Mouse (Mus musculus): ENCODE data around the gene Fgf8.

The Fgf8 gene

GRCm38 (mm10) chr19:45748206-45748605 lies 5.5 kb upstream of the Fgf8 start:
- no peak for DNase-seq

- peak; percentile 73 to 93 for DNase-seq
Observed at GRCm38 (mm10) chr19:45747028-45747867, 4.5 kb upstream of the Fgf8 start.

DNA sequence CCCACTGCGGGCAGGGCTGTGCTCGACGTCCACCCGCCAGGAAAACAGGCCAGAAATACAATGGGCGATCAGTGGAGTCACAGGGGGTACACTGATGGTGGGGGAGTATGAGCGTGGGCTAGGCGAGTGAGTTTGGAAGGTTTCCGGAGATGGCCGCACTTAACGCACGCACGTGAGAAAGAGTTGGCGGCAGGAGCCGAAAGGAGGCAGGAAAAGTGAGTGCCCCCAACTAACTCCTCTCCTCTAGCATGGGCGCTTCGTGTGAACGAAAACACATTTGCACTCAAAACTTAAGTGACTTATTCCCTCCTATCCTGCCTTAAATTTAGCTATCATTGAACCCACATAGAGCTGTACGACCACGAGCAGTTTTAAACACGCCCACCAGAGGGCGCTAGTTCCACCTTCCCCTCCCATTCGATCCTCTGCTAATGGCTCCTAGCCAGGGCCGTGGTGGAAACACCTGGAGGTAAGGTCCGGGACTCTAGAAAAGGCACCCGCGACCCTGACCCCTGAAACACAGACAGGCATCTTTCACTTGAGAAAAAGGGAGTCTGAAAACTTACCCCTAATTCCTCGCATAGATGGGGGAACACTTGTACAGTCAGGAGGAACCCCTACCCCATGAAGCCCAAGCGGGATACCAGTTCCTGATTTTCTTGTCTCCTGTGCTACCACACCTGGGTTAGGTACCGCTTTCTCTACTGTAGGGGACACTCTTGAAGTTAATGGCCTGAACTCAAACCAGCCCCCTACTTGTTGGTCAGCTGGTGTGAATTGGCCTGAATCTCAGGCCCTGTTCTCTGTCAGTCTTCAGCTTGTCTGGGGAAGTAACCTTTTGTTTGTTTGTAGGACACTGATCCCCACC lies 3.7 kb upstream of the Fgf8 start:
- DNase-seq: peak; percentile 64 to 85

GRCm38 (mm10) chr19:45745344-45746152 lies 2.8 kb upstream of the Fgf8 start:
- no peak for DNase-seq

GRCm38 (mm10) chr19:45743619-45744018 lies 904 bp upstream of the Fgf8 start:
- no peak for DNase-seq

DNA sequence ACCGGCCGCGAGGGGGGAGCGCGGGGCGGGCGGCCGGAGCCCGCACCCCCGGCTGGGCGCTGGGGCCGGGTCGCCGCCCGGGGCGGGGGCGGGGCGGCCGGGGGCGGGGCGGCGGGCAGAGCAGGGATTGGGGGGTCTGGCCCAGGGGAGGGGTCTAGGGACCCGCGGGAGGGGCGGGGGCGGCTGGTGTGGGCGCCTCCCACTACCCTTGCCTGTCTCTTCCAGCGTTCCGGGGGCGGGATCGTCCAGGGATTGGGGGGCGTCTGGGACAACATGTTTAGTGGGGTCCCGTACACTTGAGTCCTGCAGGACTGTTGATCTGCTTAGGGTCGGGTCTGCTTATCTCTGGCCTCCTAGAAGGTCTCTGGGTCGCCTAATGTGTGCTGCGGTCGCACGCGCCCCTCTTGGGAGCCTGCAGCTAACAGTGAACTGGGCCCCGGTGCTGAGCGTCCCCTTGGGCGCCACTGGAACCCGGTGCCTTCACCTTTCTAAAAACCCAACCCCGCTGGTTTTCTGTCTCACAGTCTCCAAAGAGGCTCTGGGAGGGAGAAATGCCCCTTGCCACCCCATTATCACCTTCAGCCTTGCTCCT lies 365 bp upstream of the Fgf8 start:
- no peak for DNase-seq

DNA sequence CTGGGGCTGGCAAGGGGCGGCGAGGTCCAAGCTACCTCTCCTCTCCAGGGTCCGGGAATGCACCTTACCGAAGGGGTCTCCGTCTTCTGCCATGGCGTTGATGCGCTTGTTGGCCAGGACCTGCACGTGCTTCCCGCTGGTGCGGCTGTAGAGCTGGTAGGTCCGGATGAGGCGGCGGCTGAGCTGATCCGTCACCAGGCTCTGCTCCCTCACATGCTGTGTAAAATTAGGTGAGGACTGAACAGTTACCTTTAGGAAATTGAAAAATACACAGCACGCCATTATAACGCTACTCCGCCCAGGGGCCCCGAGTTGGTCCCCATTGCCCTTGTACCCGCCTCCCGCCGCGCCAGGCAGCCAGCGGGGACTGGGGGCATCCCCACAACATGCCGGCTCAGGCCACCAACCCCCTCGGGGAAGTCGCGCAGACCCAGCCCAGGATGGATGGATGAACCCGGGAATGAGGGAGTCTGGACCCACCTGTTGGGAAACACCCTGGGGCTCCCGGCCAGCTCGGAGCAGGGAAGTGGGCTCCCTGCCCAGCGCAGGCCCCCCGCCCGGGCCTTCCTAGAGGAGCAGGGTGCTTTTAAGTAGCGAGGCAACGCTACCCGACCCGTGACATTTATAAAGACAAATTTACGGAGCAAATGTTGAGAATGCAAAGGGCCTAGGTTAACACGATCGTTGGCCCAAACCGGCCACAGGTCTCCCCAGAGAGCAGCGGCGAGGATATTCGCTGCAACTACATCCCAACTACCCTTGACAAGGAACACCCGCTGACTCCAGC lies 1.1 kb downstream of the Fgf8 start:
- no peak for DNase-seq

- DNase-seq: no peak
Observed at GRCm38 (mm10) chr19:45740817-45741216, 1.9 kb downstream of the Fgf8 start.

- no peak for DNase-seq
Observed at GRCm38 (mm10) chr19:45740233-45740632, 2.5 kb downstream of the Fgf8 start.

DNA sequence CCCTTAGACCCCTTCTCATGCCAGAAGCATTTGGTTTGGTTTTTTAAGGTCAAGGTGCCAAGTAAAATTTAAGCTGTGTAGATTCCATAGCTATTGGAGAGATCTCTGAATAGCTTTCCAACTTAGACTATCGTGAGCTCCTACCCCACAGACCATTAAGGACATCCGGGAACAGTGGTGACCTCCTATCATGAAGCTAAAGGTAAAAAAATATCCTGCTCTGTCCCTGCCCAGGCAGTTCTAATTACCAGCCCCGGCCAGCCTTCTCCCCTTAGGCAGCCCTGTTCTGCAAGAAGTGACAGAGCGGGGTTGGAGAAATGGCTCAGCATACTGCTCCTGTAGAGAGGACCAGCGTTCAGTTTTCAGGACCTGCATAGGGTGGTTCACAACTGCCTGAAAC lies 4.2 kb downstream of the Fgf8 start:
- DNase-seq: no peak

DNA sequence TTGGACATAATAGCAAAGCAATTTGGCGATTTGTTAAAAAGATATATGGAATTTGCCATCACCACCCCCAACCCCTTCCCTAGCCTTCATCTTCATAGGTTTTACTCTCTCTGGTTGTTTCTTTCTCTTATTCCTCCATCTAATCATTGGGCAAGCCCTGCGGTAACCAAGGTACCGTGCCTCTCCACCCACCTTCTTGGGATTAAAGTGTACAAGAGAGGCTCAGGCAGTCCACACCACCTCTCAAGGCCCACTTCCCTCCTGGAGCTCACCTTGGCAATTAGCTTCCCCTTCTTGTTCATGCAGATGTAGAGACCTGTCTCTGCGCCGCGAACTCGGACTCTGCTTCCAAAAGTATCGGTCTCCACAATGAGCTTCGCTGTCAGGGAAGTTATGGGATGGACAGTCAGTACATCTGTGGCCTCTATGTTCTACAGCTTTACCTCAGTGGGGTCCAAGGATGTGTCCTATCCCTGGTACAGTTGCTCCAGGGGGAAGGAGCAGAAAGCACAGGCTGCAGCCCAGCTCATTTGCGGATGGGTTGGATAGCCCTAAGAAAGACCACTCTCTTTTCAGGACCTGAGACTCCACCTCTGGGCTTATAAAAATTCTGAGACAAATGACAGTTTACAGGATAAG lies 4.8 kb downstream of the Fgf8 start:
- no peak for DNase-seq

DNA sequence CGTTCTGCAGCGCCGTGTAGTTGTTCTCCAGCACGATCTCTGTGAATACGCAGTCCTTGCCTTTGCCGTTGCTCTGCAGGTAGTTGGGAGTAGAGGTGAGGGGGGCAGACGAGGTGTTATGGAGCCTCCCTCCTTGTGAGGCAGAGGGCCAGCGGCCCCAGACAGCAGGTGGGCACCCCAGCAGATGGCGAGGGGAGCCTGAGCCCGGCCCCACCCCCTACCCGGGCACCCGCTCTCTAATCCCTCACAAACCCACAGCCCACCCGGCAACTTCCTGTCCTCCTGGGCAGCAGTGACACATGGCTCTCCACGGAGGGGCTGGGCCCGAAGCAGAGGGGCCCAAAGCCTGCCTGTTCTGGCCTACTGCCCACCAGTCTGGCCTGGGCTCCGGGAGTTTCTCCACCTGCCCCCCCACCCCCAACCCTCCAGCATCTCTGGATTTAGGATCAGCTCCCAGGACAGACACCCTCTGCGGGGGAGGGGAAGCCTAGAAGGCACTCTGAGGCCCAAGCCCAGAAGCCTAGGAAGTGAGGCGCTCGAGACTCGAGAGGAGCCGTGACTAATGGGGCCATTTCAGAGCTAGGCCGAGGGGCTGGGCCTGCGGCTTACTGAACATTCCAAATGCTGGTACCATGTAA lies 5.4 kb downstream of the Fgf8 start:
- no peak for DNase-seq

DNA sequence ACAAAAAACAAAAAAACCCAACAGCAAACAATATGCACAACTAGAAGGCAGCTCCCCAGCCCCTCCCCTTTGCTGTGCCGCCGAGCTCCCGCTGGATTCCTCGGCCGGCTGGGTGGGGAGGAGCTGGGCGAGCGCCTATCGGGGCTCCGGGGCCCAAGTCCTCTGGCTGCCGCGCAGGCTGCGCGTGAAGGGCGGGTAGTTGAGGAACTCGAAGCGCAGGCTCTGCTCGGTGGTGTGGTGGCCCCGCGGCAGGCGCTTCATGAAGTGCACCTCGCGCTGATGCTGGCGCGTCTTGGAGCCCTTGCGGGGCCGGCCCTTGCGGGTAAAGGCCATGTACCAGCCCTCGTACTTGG lies 5.9 kb downstream of the Fgf8 start:
- DNase-seq: peak in 1 of 2 experiments; percentile 35

DNA sequence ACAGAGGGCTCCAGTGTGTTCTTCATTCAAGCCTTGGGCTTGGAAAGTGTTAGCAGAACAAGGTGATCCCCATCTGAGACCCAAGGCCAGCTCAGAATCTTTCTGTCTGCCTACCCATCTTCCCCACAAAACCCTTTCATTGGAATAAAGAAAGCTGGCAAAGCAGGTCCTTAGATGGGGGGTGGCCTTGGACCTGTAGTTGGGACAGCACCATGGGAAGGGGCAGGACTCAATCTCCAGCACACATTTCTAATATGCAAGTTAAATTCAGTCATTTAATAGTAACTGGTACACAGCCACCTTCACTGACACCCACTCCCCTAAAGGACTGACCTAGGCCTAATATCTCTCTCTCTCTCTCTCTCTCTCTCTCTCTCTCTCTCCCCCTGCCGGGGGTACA lies 6.5 kb downstream of the Fgf8 start:
- no peak for DNase-seq

DNA sequence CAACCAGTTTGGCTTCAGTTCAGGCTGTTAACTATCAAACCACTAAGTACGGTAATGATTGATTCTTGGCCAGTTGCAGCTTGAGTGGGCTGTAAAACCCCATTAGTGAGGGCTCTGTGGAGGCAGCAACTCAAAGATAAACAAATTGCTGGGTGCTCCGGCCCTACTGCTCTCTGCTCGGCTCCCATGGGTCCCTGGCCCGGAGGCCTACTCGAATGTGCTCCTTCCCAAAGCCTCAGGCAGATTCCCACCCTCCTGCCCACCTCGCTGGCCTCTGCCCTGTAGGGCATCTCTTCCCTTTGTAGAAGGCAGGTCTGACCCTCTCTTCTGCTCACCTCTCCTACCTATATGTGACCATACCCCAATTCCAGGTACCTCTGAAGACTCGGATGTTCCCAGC lies 8.0 kb downstream of the Fgf8 start:
- DNase-seq: no peak

DNA sequence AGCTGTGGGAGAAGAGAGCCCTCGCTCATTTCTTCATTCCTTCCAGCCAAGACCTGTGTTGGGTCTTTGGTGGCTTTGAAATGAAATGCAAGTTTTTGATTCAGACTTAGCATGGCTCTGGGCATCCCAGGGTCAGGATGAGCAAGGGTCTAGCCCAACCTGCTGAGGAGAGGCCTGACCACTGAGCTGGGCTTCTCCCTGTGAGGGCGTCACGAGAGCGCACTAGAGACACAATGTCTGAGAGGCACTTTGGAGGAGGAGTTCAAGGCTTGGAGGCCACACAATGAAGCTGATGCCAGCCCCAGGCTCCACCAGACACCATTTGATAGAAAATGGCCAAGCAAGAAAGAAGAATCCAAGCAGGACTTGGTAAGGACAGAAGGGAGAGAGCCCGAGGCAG lies 8.5 kb downstream of the Fgf8 start:
- no peak for DNase-seq

DNA sequence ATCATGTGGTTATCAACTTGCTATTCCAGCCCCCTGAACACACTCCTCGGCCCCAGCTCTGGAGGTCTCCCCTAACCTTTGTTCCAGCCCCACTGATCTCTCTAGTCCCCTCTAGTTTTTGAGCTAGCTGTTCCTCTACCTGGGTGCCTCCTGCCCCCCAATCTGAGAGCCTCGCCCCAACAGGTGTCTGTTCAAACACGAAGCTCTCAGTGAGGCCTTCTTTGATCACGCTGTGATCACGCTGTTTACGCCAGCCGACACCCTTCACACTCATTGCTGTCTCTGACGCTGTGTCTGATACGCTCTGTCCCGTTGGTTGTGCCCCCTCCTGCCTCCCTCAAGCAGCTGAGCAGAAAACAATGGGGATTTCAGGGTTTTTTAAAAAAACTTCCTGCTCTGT lies 9.2 kb downstream of the Fgf8 start:
- DNase-seq: no peak

- DNase-seq: no peak
Observed at GRCm38 (mm10) chr19:45731658-45732057, 11.1 kb downstream of the Fgf8 start.

- no peak for DNase-seq
Observed at GRCm38 (mm10) chr19:45730042-45730441, 12.7 kb downstream of the Fgf8 start.

DNA sequence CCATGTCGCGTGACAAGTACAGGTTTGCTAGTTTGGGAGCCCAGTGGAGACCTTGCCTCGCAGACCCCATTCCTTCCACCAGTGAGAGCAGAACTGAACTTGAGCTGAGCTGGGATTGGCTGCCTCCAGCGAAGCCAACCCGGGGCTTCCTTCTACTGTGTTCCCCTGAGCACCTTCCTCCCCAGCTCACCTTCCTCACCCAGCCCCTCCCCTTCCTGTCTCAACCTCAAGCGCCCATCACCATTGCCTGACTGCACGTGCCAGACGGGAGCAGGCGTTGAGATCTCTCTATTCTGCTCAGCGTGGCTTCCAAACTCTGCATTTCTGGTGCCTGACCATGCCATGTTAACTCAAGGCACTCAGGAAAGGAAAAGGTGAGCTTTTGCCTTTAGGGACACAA lies 15.5 kb downstream of the Fgf8 start:
- DNase-seq: no peak

DNA sequence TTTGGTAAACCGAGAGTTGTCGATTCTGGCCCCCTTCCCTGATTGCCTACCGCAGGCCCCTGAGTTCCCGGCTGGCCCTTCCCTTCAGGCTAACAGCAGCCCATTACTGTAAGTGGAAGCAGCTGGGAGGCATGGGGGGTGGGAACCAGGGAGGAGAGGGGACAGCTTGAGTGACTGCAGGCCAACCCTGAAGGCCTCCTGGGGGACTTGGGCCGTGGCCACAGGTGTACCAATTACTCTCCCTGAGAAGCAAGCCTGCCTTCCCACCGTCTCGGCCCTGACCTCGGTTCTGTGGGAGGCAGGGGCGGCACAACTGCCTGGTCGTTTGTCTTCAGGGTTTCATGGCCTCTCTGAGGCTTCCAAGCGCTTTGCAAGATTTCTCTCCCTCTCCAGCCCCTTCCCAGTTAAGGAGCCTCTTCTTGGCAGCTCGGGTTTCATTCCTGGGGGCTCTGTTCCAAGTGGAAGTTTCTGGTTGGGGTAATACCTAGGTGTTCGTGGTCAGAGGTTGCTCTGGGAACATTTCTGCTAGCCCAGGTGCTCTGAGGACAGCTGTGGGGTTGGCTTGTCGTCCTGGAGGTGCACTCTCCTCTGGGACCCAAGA lies 16.9 kb downstream of the Fgf8 start:
- DNase-seq: no peak

Measured in kidney, adult 8-10 months (tissue).